Mouse (Mus musculus): ENCODE measurements at regions not wholly inside any gene's neighbourhood (a gene's known extent, or its start where the extent isn't known, plus 50 kb on each side); places are given as distances from the start of the nearest gene placed in this dataset.
"Not testable (repeated sequence)": the region's sequence is repeated elsewhere in the genome, so short reads cannot be mapped to it uniquely, and the experiment has no call there.

GRCm38 (mm10) chr5:102123285-102123684 is 53.6 kb upstream of the Wdfy3 start:
- no peak for DNase-seq

- DNase-seq: peak; percentile 39
Observed at GRCm38 (mm10) chr5:102126737-102127136, 57.0 kb upstream of the Wdfy3 start.

- DNase-seq: no peak
Observed at GRCm38 (mm10) chr5:102147991-102148390, 78.3 kb upstream of the Wdfy3 start.

GRCm38 (mm10) chr5:102149481-102150129 is 79.9 kb upstream of the Wdfy3 start:
- peak; percentile 81 for DNase-seq

- DNase-seq: no peak
Observed at GRCm38 (mm10) chr5:102159621-102160020, 89.9 kb upstream of the Wdfy3 start.

GRCm38 (mm10) chr5:102167981-102168380 is 98.3 kb upstream of the Wdfy3 start:
- DNase-seq: no peak

GRCm38 (mm10) chr5:102171808-102172207 is 102.1 kb upstream of the Wdfy3 start:
- DNase-seq: no peak

- DNase-seq: no peak
Observed at GRCm38 (mm10) chr5:102180250-102180649, 110.5 kb upstream of the Wdfy3 start.

- DNase-seq: not testable (repeated sequence)
Observed at GRCm38 (mm10) chr5:102188951-102189350, 119.2 kb upstream of the Wdfy3 start.

- no peak for DNase-seq
Observed at GRCm38 (mm10) chr5:102206456-102206855, 136.7 kb upstream of the Wdfy3 start.

GRCm38 (mm10) chr5:102206953-102207352 is 137.2 kb upstream of the Wdfy3 start:
- DNase-seq: peak; percentile 75

GRCm38 (mm10) chr5:102213145-102213544 is 143.4 kb upstream of the Wdfy3 start:
- DNase-seq: peak; percentile 37

GRCm38 (mm10) chr5:102227131-102227530 is 157.4 kb upstream of the Wdfy3 start:
- no peak for DNase-seq

GRCm38 (mm10) chr5:102242614-102243013 is 172.9 kb upstream of the Wdfy3 start:
- DNase-seq: no peak

GRCm38 (mm10) chr5:102244706-102245105 is 175.0 kb upstream of the Wdfy3 start:
- DNase-seq: no peak

- no peak for DNase-seq
Observed at GRCm38 (mm10) chr5:102248747-102249146, 179.0 kb upstream of the Wdfy3 start.

GRCm38 (mm10) chr5:102251076-102251475 is 181.4 kb upstream of the Wdfy3 start:
- DNase-seq: no peak

GRCm38 (mm10) chr5:102253786-102254185 is 184.1 kb upstream of the Wdfy3 start:
- no peak for DNase-seq

- DNase-seq: no peak
Observed at GRCm38 (mm10) chr5:102257104-102257503, 187.4 kb upstream of the Wdfy3 start.

GRCm38 (mm10) chr5:102261621-102262020 is 191.9 kb upstream of the Wdfy3 start:
- DNase-seq: no peak

- no peak for DNase-seq
Observed at GRCm38 (mm10) chr5:102266451-102266850, 196.7 kb upstream of the Wdfy3 start.

- no peak for DNase-seq
Observed at GRCm38 (mm10) chr5:102267150-102267549, 197.4 kb upstream of the Wdfy3 start.

- DNase-seq: no peak
Observed at GRCm38 (mm10) chr5:102269204-102269603, 199.5 kb upstream of the Wdfy3 start.

- peak; percentile 10 for DNase-seq
Observed at GRCm38 (mm10) chr5:102275621-102276020, 205.6 kb upstream of the Arhgap24 start.

- no peak for DNase-seq
Observed at GRCm38 (mm10) chr5:102287131-102287530, 194.1 kb upstream of the Arhgap24 start.
